ENCODE assay signal across 9 mouse cellular contexts in genomic region chr3:142948771-142949170, GRCm38 (mm10).
DNase-seq lines count a peak whose midpoint lies in the region; ATAC-seq and TF ChIP-seq lines count a peak whose summit lies in the region.
"Had no signal": no experiment of that assay in that cellular context is flagged by ENCODE, and none has a peak within 500 bp of the region (broad histone marks: within the 10 kb centered on the region; RNA-seq: fewer than 3 reads in every experiment).

No protein-coding gene starts in this region.

- no peaks in the 10 kb centered on the region for H3K4me1 ChIP-seq in heart, embryonic 11.5 days (ENCODE audit: control insufficient read depth, insufficient read depth, low read length)
- no peaks in the 10 kb centered on the region for H3K4me1 ChIP-seq in E14TG2a.4 (replicated peaks; ENCODE audit: low read depth, low read length)
- H3K4me1 ChIP-seq: liver, embryonic 15.5 days had no signal

- no peaks in the 10 kb centered on the region for H3K27me3 ChIP-seq in heart, embryonic 11.5 days (ENCODE audit: control insufficient read depth, insufficient read depth, low read length)
- H3K27me3 ChIP-seq in E14TG2a.4 (ENCODE audit: insufficient read depth, low read length): 0 out of 2 replicates have a peak, but pooled peaks cover 3% of the 10 kb centered on the region
- H3K27me3 ChIP-seq in splenic B cell, adult 2 months (ENCODE audit: control insufficient read depth, insufficient read depth, low read length, poor library complexity, severe bottlenecking): no peaks in the 10 kb centered on the region
- H3K27me3 ChIP-seq: liver, embryonic 15.5 days had no signal

- H3K9ac ChIP-seq in heart, embryonic 11.5 days (ENCODE audit: low read depth, low read length): no peak overlapping the region
- H3K9ac ChIP-seq: liver, embryonic 15.5 days had no signal

- ATAC-seq in heart, embryonic 11.5 days (replicated peaks; ENCODE audit: insufficient number of reproducible peaks, low FRiP score, low TSS enrichment): no peak
- peak; percentile 38; the same call in 1 of the 2 replicates for ATAC-seq in frontal cortex, adult (ENCODE audit: low TSS enrichment)

- H3K9me3 ChIP-seq in heart, embryonic 11.5 days (replicated peaks; ENCODE audit: control insufficient read depth, low read length): no peaks in the 10 kb centered on the region
- no peaks in the 10 kb centered on the region for H3K9me3 ChIP-seq in E14TG2a.4 (ENCODE audit: low read length)
- H3K9me3 ChIP-seq: liver, embryonic 15.5 days had no signal

- peak; percentile 94 for TF ChIP-seq CTCF in E14TG2a.4 (conservative IDR thresholded peaks at IDR 0.05; ENCODE audit: low read length)

- peak; percentile 33 to 81 for DNase-seq in heart, adult 18-20 months
- peak; percentile 42 for DNase-seq in c-Kit-positive CD71-negative TER-119-negative erythroid progenitor cells, embryonic 14.5 days (ENCODE audit: low read depth)
- DNase-seq in layer of hippocampus, adult 18-20 months (ENCODE audit: low spot score in 2 of 2): peak; percentile 10 to 78
- DNase-seq in lung, postnatal 36 days: peak; percentile 86
- peak; percentile 62 for DNase-seq in splenic B cell, adult 2 months (ENCODE audit: low read depth, low spot score)

- H3K4me3 ChIP-seq in heart, embryonic 11.5 days (ENCODE audit: low read depth, low read length): no peak overlapping the region
- H3K4me3 ChIP-seq in E14TG2a.4 (replicated peaks; ENCODE audit: low read length): no peak overlapping the region
- H3K4me3 ChIP-seq: liver, embryonic 15.5 days had no signal

- 32% methylated on average over 7 of the region's 7 CpGs for WGBS in heart, embryonic 11.5 days (ENCODE audit: insufficient replicate concordance)

- H3K36me3 ChIP-seq in heart, embryonic 11.5 days (ENCODE audit: control insufficient read depth, insufficient read depth, low read length): no peaks in the 10 kb centered on the region
- no peaks in the 10 kb centered on the region for H3K36me3 ChIP-seq in E14TG2a.4 (ENCODE audit: insufficient read depth, low read length)
- H3K36me3 ChIP-seq in splenic B cell, adult 2 months (ENCODE audit: control insufficient read depth, insufficient read depth, low read length, poor library complexity, severe bottlenecking): no peaks in the 10 kb centered on the region
- H3K36me3 ChIP-seq: liver, embryonic 15.5 days had no signal

- H3K27ac ChIP-seq in heart, embryonic 11.5 days (ENCODE audit: low read depth, low read length): no peak overlapping the region
- H3K27ac ChIP-seq: liver, embryonic 15.5 days had no signal

- H3K4me2 ChIP-seq in heart, embryonic 11.5 days: no peak overlapping the region
- H3K4me2 ChIP-seq: liver, embryonic 15.5 days had no signal
